In genomic region chr9:35058596-35059354, GRCm38 (mm10) we compare ENCODE assay signal across 8 mouse cellular contexts.
DNase-seq lines count a peak whose midpoint lies in the region.

No protein-coding gene starts in this region.

- intact Hi-C loops in heart, postnatal 14 days (cut with DNase I) = no loop called here

- DNase-seq in heart, adult 9 months (ENCODE audit: low spot score in 2 of 2) = peak; percentile 22 to 59
- no peak for DNase-seq in heart, postnatal 14 days
- DNase-seq in 3T3-L1 (ENCODE audit: low read depth, low spot score) = peak; percentile 52
- DNase-seq in adrenal gland, postnatal 25 days = peak; percentile 15
- DNase-seq in heart, postnatal 4 days = peak; percentile 6
- DNase-seq in urinary bladder, postnatal 10 days (ENCODE audit: low spot score) = no peak
- no peak for DNase-seq in layer of hippocampus, postnatal 14 days (ENCODE audit: low spot score in 2 of 2)
- DNase-seq in thymus, postnatal 4 days = no peak

Comparison
In these comparisons a context has a peak if more than half of its experiments do, and no peak if none do; other contexts are left out.
1. DNase-seq: peak in heart, adult 9 months (2 of 2), 3T3-L1 (single experiment), adrenal gland, postnatal 25 days (single experiment) and heart, postnatal 4 days (single experiment); none in heart, postnatal 14 days (0 of 2), urinary bladder, postnatal 10 days (single experiment), layer of hippocampus, postnatal 14 days (0 of 2) and thymus, postnatal 4 days (single experiment).